Mouse (Mus musculus) liver (tissue): ENCODE data around the gene Bahd1.

Experiments used
- DNase-seq: peaks from one replicate; pipeline ENCODE4 v3.0.0-alpha.2; 2020; ENCODE audit warnings: mixed read lengths

Bahd1 gene

DNA sequence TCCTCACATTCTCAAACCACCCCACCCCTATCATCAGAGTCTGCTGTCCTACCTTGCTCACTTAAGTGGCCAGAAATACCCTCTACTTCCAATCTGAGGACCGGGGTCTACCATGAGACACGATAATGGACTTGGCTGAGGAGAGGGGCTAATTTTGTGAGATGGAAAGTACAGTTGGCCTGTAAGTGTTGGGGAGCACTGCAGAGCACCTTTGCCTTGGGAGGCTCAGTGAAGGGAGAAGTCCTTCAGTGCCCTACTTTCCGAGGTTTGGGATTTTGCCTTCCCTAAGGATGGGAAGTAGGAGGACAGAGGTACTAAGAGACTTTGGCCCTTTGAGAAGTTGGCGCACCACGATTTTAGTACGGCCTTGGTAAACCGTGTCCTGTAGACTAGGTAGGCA is 871 bp upstream of the Bahd1 start:
- no peak for DNase-seq

DNA sequence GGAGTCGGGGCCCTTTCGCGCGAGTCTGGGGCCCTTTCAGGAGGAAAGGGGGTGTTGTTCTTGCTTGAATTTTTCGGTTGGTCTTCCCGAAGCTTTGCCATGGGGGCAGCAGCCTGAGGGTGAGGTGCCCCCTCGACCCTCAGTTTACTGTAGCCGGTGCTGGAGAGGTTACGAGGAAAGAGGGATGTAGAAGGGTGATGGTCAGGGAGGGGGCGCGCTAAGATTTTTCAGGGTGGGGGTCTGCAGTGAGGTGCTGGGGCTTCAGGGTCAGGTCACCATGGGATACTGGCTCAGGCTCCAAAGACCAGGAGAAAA is 606 bp downstream of the Bahd1 start:
- no peak for DNase-seq

DNA sequence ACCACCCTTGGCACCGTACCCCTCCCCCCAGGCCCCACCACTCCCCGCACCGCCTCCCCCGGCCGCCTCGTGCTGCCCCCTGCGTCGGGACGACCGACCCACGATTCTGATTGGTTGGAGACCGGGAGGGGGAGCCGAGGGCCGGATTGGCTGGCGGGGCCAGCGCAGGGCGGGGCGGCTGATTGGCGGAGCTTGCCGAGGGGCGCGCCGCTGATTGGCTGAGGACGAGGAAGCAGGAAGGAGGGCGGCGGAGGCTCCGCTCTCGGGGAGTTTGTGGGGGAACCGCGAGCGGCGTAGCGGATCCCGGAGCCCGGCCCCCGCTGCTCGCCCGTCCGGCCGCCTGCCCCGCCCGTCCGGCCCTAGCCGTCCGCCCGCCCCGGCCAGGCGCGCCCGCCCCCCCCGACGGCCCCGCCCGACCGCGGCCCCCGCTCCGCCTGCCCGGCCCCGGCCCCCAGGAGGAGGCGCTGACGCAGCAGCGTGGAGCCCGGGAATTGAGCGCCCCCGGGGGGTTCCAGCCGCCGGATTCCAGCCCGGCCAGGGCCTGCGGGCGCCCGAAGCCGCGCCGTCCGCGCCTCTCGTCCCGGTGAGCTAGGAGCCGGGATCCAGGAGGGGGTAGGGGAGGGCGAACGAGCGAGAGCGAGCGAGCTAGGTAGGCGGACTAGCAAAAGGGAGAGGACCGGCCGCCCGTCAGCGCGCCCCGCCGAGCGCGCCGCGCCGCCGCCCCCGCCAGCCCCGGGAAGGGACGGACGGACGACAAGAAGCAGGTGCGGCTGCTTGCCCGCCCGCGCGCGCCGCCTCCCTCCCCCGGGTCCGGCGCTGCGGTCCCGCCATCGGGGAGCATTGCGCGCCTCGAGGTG is 1.2 kb downstream of the Bahd1 start:
- DNase-seq = peak; percentile 98

DNA sequence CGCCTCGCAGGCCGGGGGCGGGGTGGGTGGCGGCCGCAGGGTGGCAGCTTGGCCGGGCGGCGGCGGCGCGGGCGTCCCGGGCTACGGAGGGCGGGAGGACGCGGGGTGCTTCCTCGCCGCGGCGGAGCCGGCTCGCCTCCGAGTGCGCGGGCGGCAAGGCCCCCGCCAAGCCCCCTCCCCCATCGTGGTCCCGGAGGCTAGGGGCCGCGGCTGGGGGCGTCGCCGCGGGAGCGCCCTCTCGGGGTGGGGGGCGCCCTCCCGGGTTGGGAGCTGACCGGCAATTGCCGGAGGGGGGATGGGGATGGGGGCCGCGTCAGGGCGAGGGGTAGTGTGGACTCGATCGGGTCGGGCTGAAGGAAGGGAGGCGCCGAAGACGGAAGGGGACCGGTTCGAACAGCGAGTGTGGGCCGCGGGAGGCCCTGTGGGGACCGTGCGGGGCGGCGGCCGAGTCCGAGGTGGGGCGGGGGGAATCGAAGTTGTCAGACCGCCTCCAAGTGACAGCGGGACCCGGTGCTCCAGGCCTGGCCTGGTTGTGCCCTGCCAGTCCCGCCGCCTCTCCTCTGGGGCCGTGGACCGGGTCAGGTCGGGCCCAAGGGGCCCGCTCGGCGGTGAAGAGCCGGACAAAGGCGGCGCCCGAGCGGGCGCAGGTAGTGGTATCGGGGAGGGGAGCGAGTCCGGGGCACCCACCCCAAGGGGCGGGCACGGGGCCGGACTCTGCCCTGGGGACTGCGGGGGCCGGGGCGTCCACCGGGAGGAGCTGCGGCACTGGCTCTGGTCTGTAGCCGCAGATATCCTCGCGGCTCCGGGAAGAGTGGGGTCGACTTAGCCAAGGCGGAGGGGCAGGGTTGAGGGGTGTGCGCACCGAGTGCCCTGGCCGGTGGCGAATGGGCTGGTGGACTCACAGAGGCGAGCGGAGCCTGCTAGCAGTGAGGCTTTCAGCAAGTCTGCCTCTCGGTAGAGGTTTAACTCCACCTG is 2.2 kb downstream of the Bahd1 start:
- DNase-seq = peak; percentile 70

DNA sequence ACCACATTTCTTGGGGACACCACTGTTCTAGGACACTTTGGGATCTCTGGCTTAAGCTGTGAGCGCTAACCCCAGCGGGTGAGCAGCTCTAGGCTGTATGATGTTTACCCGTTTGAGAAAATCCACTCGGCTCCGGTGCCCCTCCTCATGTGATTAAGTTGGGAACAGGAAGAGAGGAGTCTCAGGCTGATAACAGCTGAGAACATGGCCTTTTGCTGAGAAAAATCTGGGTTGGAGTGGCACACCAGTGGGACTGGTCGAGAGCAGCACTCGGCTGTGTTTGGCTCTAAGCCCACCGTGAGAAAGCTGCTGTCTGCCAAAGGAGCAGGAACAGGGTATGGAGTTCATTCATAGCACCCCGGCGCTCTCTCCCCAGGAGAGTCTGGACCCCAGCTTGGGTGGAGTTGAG is 3.2 kb downstream of the Bahd1 start:
- DNase-seq = no peak

DNA sequence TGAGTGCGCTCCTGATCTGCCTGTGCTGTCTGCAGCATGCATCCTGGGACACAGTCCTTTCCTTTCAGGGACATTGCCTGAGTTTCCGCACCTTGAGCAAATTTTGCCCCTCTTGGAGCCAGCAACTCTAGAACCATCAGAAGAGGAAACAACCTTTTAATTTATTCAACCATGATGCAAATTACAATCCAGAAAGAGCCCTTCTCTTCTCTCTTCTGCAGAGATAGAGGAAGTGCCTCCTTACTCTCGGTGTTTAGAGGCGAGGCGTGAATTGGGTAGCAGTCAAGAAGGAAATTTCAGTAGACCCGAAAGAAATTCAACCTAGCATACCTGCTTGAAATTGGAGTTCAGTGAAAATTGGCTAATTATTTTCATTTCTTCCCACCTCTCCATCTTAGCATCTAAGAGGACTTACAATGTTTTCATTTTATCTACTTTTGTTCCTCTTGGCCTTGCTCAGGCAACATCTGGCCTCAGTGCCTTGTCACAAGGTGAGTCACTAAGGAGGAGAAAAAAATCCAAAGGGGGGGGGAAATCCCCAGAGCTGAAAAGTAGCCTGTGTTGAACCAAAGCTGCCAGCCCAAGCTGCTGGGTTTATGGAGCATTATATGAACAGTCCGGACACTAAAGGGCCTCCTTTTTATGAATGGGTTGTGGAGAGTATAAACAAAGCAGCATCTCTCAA is 5.4 kb downstream of the Bahd1 start:
- DNase-seq = no peak

DNA sequence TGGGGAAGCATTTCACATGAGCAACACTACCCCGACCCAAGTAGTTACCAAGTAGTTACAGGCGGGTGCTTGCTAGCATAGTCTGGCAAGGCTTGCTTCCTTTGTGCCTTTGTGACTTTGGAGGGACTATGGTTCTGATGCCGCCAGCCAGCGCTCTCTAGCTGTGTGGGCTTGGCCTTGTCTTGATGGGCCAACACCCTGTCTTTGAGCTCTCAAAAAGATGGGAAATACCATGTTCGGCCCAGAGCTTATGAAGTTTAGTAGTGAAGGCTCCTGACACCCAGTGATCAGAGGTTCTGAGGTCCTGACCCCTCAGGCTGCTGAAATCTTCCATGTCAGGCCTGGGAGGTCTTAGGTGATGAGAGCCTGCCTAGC is 5.9 kb downstream of the Bahd1 start:
- no peak for DNase-seq

DNA sequence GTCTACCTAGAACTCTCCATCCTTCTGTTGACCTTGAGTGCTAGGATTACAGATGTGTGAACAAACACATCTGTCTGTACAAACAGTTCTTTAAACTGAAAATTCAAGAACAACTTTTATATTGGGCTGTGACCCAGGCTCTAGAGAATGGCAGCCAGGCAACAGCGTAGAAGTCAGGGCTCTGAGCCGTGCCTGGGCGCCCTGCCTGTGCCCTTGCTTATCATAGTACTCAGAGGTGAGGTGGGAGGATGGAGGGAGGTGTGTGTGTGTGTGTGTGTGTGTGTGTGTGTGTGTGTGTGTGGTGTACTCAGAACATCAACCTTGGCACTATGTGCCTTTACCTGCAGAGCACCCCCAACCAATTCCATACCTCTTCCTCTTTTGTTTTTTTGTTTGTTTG is 7.6 kb downstream of the Bahd1 start:
- no peak for DNase-seq

DNA sequence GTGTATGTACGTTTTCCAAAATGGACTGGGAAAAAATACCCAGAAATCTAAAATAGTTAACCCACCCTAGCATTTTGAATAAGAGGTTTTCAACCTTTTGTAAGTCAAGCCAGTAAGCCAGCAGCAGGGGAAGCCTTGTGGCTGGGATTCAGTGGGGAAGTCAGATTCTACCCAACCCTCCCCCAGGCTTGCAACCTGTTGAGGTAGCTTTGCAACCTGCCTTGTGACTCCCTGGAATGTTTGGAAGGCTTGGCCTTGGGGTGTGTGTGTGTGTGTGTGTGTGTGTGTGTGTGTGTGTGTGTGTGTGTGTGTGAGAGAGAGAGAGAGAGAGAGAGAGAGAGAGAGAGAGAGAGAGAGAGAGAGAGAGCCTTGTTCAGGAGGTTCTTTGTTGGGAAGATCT is 9.0 kb downstream of the Bahd1 start:
- DNase-seq = no peak

DNA sequence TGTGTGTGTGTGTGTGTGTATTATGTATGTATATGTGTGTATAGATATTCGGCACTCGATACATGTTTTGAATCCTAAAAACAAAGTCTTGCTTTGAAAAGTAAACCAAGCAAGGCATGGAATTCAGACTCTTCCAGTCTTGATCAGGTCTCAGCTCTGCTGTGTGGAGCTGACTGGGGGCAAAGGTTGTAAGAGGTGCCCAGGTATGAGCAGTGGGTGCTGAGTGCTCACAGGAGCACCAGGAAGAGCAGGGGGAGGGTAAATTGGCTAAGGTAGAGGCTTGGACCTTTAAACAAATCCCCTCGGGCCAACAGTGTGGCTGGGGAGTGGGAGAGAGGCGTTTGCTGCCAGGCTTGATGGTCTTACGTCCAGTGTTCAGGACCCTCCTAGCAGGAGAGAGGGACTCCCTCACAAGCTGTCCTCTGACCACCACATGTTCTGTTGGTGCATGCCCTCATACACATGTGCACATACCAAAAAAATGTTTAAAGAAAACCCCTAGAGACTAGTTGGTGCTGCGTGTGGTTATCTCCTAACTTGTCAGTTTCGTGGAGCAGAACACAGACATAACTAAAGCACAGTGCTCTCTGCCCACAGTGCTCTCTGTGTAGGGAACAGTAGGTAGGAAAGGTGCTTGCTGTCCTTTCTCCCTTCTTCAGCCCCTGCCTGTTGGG is 10.6 kb downstream of the Bahd1 start:
- DNase-seq = no peak

DNA sequence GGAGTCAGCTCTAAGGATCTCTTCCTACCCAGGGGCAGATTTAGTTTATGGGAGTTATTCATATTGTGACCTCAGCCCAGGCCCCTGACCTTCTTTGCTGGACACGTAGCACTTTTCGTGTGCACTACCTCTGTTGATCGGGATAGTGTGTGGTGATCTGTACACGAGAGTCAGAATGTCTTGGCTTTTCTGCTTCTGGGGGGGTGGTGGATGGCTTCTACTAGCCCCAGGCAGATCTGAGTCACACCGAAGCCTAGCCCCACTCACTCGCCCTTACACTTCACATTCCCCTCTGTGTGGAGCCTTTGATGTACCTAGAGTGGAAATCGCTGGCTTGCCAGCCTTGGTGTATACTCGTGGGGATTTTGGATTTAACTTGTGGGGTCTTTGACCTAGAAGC is 12.5 kb downstream of the Bahd1 start:
- no peak for DNase-seq

DNA sequence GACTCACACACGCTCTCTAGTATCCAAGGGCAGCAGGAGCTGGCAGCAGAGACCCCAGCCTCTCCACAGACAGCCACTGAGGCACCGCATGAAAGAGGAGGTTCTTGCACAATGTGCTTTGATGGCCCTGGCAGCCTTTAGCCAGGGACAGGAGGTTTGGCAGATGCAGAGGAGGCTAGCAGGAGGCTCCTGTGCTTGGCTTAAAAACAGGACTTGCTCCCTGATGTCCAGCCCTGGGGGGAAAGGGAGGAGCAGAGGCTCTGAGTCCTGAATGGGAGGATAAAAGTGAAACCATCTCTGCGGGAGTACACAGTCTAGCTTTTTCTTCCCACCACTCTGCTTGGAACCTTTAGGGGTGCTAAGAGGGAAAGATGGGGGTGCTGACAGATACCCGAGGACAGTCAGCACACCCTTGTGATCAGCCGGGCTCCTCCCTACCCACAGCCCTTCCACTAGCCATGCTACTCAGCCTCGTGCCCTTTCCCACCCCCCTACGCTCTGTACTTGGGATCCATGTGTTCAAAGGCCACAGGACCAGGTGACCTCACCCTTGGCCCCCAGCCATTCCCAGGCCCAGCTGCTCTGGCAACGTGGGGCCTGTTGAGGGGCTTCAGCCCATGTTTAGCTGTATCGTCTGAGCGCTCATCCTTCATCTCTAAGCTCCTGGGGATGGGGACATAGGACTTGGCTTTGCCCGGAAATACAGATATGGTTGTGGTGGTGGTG is 13.5 kb downstream of the Bahd1 start:
- no peak for DNase-seq

DNA sequence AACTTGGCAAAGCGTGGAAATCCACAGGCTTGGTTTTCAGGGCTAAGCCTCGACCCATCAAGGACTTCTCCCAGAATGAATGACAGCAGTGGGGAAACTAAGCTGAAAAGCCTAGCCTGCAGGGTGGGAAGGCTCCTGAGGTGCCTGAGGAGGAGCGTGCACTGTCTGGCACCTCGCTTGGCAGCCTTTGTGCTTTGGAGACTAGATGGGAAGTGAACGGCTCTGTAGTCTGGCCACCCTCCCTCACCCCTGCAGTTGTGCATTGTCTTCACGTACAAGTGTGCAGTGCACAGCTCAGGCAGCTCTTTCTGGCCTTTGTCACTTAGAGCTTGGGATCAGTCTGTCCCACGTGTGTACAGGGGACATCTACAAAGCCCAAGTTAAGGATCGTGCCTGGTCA is 14.5 kb downstream of the Bahd1 start:
- no peak for DNase-seq

DNA sequence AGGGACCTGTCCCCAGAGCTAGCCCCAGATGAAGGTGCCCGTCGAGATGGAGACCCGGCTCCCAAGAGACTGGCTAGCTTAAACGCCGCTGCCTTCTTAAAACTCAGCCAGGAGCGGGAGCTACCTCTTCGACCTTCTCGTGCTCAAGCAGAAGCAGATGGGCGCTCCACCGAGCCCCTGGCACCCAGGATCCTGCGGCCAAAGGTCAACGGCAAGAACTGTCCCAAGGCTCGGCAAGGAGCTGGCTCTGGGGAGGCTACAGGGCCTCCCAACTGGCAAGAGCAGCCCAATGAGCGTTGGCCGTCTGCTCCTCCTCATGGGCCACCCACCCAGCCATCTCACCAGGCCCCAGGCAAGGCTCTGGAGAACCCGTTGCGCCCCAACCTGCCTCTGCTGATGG is 16.3 kb downstream of the Bahd1 start:
- DNase-seq = no peak

DNA sequence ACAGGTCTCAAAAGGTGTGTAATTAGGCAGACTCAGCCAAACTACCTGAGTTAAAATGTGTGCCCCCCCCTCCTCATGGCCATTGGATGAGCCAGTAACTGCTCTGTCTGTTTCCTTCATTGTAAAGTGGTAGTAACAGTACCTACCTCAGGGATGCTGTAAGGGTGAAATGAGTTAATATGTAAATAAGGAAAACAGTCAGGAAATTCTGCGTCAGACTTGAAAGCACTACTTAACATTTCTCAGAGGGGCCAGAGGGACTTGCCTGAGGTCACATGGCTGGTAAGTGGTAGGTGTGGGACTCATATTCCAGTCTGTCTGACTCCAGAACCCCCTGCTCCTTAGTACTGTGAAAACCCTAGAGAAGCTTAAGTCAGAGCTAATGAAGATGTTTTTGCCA is 18.4 kb downstream of the Bahd1 start:
- DNase-seq = no peak

DNA sequence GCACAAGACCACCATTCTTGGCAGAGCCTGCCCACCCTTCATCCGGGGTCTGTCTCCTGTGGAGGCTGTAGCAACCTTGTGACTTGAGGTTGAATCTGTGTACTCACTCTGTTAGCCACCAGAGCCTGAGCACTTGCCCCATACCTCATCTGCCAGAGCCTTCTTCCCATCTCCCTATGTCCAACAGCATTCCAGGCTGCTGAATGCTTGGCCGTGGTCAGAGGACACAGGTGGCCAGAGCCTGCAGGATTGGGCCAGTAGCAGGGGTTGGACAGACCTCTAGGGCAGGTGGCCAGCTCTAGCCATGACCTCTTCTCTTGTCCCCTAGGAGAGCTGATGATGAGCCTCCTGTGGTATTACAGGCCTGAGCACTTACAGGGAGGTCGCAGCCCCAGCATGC is 20.3 kb downstream of the Bahd1 start:
- DNase-seq = no peak

DNA sequence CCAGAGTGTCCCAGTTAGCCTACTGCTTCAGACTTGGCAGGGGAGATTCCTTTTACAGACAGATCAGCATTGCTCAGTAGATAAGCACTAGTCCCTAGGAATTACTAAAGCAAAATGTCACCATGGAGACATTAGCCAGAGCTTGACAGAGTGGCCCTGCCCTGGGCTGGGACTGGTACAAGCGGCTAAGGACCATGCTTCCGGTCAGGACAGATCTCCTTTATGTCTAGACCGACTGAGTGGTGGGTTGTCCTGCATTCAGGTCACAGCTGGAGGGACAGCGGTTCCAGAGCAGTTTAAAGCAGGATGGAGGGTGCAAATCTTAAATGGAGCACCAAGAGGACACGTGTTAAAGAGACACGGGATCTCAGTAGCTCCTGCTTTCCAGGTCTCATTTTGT is 25.8 kb downstream of the Bahd1 start:
- no peak for DNase-seq

DNA sequence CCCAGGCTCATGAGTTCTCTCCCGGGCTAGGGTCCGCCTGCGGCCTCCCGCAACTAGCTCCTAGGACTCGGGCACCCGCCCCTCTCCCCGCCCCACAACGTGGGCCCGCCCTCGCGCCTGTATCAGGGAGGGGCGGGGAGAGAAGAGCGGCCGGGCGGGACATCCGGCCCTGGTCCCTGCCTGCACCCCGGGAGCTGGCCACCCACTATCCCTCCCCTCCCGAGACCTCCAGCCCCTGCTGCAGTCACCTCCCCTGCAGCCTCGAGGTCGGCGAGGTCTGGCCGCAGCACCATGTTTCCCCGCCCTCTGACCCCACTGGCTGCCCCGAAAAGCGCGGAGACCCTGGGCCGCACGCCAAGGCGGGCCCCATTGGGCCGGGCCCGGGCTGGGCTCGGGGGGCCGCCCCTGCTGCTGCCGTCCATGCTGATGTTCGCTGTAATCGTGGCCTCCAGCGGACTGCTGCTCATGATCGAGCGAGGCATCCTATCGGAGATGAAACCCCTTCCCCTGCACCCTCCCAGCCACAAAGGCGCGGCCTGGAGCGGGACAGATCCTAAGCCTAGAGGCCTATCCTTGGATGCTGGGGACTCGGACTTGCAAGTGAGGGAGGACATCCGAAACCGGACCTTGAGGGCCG is 26.3 kb downstream of the Bahd1 start, which contains the start of gene Chst14:
TSS of gene Chst14 (plus strand) at position 136 of the 637 bp plus-strand sequence.
- peak; percentile 88 for DNase-seq

DNA sequence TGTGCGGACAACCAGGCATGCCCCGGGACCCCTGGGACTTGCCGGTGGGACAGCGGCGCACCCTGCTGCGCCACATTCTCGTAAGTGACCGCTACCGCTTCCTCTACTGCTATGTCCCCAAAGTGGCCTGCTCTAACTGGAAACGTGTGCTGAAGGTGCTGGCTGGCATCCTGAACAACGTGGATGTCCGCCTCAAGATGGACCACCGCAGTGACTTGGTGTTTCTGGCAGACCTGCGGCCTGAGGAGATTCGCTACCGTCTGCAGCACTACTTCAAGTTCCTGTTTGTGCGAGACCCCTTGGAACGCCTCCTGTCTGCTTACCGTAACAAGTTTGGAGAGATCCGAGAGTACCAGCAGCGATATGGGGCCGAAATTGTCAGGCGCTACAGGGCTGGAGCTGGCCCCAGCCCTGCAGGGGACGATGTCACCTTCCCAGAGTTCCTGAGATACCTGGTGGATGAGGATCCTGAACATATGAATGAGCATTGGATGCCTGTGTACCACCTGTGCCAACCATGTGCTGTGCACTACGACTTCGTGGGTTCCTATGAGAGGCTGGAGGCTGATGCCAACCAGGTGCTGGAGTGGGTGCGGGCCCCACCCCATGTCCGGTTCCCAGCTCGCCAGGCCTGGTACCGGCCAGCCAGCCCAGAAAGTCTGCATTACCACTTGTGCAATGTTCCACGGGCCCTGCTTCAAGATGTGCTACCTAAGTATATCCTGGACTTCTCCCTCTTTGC is 27.0 kb downstream of the Bahd1 start:
- DNase-seq = no peak

DNA sequence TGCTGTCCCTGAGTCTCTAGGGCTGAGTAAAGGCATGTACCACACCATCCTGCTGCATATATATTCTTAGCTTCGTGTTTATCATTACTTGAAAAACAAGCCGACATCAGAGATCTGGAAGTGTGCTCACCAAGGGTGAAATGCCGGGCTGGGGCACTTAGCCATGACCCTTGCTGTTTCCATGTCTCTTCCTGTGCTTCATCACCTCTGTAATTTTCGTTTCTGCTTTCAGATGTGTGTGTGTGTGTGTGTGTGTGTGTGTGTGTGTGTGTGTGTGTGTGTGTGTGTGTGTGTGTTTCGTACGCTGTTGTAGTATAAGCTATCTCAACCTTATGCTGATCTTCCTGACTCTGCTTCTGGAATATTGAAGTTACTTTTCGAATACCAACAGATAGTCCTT is 41.2 kb downstream of the Bahd1 start:
- DNase-seq = no peak

DNA sequence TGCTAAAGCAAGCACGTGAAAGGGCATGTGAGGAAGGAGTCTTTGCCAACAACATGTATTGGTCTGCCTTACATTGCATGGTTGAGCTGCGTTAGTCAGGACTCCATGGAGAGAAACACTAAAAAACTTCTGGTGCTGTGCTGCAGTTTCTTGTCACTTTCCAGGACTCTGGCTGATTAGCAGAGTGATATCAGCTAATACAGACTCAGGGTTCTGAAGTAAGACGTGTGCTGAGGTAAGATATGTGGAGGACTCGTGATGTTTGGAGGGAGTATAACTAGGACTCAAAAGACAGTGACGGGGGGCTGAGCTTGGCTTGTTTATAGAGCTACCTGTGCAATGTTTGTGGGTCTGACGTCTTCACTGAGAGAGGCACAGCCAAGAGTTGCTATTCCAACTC is 43.1 kb downstream of the Bahd1 start:
- no peak for DNase-seq
